Mouse (Mus musculus): ENCODE measurements around the gene Aicda.

DNA sequence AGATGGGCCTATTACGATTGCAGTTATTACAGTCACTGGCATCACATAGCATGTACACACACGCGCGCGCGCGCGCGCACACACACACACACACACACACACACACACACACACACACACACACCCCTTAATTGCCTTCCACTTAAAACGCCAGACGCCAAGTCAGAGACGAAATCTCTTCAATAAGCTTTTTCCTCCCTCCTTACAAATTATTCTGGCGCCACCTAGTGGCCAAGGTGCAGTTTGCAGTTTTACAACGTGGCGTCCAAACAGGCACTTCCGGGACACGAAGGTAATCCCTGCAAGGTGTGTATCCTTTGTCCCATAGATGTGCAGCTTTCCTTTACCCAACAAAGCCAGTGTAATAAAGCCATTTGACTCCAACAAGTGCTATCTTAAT lies 6.8 kb downstream of the Aicda start:
- peak; percentile 80; the same call in 1 of the 2 replicates for TF ChIP-seq CTCF (IDR thresholded peaks at IDR 0.05; ENCODE audit: extremely low read depth, insufficient read length, insufficient replicate concordance, low read depth, low read length)
- no peak for TF ChIP-seq POLR2A (IDR thresholded peaks at IDR 0.05; ENCODE audit: low read depth, low read length)
